Mouse (Mus musculus) kidney, postnatal 0 days (tissue): ENCODE data around the gene Cep68. TPM values are rescaled to one million over a fixed set of nuclear protein-coding genes. Genes with fewer than 3 reads are reported as not detected.

ENCODE experiments used
- ATAC-seq: fragments of 200-750 bp; cut with Nextera tagmentation; replicated peaks from 2 replicates; pipeline ENCODE4 v1.8.0; 2017; ENCODE audit warnings: low read depth, moderate number of reproducible peaks, moderate TSS enrichment, moderate library complexity; ENCODE audit not compliant: low FRiP score
- DNase-seq: peaks from one replicate; pipeline ENCODE4 v3.0.0-alpha.2; 2016; ENCODE audit warnings: low spot score
- H3K27ac ChIP-seq: fragments of 300-500 bp; sonication (generic); 2 replicates; pipeline ENCODE4 v1.5.1; 2014; ENCODE audit warnings: mild to moderate bottlenecking
- H3K27me3 ChIP-seq: fragments of 300-500 bp; sonication (generic); 2 replicates; pipeline ENCODE4 v1.6.1; 2014; ENCODE audit warnings: low read length, mixed read lengths; ENCODE audit not compliant: insufficient read depth
- H3K36me3 ChIP-seq: fragments of 300-500 bp; sonication (generic); 2 replicates; pipeline ENCODE4 v1.6.1; 2014; ENCODE audit warnings: low read length, mixed read lengths; ENCODE audit not compliant: insufficient read depth
- H3K4me1 ChIP-seq: fragments of 300-500 bp; sonication (generic); replicated peaks from 2 replicates; pipeline ENCODE4 v1.6.1; 2014; ENCODE audit warnings: antibody characterized with exemption, low read length, mixed read lengths; ENCODE audit not compliant: insufficient read depth
- H3K4me2 ChIP-seq: fragments of 300-500 bp; sonication (generic); 2 replicates; pipeline ENCODE4 v1.6.1; 2014; ENCODE audit warnings: mild to moderate bottlenecking, low read length, moderate library complexity, mixed read lengths
- H3K4me3 ChIP-seq: fragments of 300-500 bp; sonication (generic); replicated peaks from 2 replicates; pipeline ENCODE4 v1.5.1; 2014; ENCODE audit warnings: low read depth, low read length
- H3K9ac ChIP-seq: fragments of 300-500 bp; sonication (generic); 2 replicates; pipeline ENCODE4 v1.6.1; 2014; ENCODE audit warnings: low read depth, low read length
- H3K9me3 ChIP-seq: fragments of 300-500 bp; sonication (generic); replicated peaks from 2 replicates; pipeline ENCODE4 v1.6.1; 2016; ENCODE audit warnings: low read length, inconsistent platforms, mixed read lengths
- CTCF ChIP-seq: IDR thresholded peaks from 2 replicates; pipeline ENCODE4 v1.5.1; 2016; ENCODE audit warnings: antibody characterized with exemption, low read depth, mild to moderate bottlenecking, moderate library complexity
- WGBS: fragments of 180-500 bp; shearing (Covaris S2); extraction: QIAGEN DNeasy Blood & Tissue Kit; methylation state at CpG from one replicate; pipeline ENCODE4 v1.1.7; 2014; 5-methylcytosine and 5-hydroxymethylcytosine counted together
- polyA plus RNA-seq: library from polyadenylated mRNA; unstranded; fragments of >200 nt; fragmentation: Nextera tagmentation; extraction: Ambion mirVana; gene quantifications from 2 replicates; pipeline ENCODE4 v1.2.1, GENCODE M21; 2015

Cep68 gene
- polyA plus RNA-seq, 1 experiment from 2014 or later: 22.5 TPM

DNA sequence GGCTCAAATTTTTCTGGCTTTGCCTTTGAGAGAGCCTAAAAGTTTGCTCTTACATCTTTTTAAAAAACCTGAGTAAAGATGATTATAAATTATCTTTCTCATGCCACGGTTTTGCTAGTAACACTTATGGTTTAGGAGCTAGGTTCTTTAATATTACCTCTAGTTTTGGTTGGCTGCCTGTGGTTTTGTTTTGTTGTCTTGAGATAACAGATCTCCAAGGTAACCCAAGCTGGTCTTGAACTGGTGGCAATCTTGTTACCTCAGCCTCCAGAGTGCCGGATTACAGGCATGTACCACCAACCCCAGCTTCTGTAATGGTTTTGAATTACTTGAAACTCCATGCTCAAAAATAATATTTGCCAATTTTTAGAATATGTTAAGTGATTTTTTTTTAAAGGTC is 37.4 kb downstream of the Cep68 start:
- Histone ChIP-seq H3K9ac (no peak overlapping the region), H3K27ac (no peak overlapping the region), H3K27me3 (no peaks in the 10 kb centered on the region), H3K4me3 (no peak overlapping the region), H3K9me3 (no peaks in the 10 kb centered on the region), H3K36me3 (0 out of 2 replicates have a peak, but pooled peaks cover 1% of the 10 kb centered on the region), H3K4me1 (0 out of 2 replicates have a peak, but pooled peaks cover 22% of the 10 kb centered on the region), H3K4me2 (no peak overlapping the region)
- no peak for ATAC-seq
- DNase-seq: no peak
- WGBS: 60% methylated on average over 2 of the region's 2 CpGs
- TF ChIP-seq CTCF: no peak

DNA sequence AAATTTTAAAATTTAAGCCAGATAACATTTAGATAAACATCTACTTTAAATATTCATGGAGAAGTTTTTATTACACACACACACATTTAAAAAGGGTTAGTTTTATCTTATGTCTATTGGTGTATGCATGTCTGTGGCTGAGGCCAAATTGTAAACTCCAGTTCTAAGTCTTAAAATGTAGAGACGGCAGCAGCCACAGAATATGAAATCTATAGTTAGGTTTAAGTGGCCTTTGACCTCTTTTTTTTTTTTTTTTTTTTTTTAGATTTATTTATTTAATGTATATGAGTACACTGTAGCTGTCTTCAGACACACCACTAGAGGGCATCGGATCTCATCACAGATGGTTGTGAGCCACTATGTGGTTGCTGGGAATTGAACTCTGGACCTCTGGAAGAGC is 41.6 kb downstream of the Cep68 start:
- Histone ChIP-seq H3K4me2 (no peak overlapping the region), H3K27me3 (no peaks in the 10 kb centered on the region), H3K9ac (no peak overlapping the region), H3K9me3 (no peaks in the 10 kb centered on the region), H3K36me3 (no peaks in the 10 kb centered on the region), H3K27ac (no peak overlapping the region), H3K4me3 (no peak overlapping the region), H3K4me1 (peaks cover 47% of the 10 kb centered on the region)
- peak; percentile 24; the same call in 1 of the 2 replicates for TF ChIP-seq CTCF
- DNase-seq (no peak), ATAC-seq (no peak)
- WGBS: 68% methylated on average over 2 of the region's 2 CpGs

DNA sequence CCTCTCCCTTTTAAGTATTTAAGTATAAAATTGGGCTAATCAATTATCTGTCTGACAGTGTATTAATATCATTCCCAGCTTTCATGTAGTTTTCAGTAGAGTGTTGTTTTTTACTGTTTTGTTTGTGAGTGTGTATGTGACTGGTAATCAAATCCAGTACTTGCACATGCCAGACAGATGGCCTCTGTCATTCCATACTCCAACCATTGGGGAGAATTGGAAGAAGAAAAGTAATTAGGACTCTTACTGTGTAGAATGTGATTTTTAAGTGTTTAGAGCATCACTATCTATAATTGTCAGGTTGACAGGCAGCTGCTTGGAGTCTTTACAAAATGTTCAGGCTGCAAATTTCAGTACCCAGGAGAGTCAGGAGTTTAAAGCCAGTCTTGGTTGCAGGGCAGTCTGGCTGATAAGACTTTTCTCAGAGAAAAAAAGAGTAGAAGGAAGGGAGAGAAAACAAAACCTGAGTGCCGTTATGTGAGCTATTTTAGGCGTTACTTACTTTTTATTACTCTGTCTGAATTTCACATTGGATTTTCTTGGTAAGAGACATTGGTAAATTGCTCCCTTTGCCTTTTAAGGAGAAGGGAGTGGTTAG is 42.5 kb downstream of the Cep68 start:
- Histone ChIP-seq H3K27me3 (no peaks in the 10 kb centered on the region), H3K4me2 (no peak overlapping the region), H3K36me3 (no peaks in the 10 kb centered on the region), H3K27ac (no peak overlapping the region), H3K4me1 (peaks cover 49% of the 10 kb centered on the region), H3K9ac (no peak overlapping the region), H3K4me3 (no peak overlapping the region), H3K9me3 (no peaks in the 10 kb centered on the region)
- no peak for TF ChIP-seq CTCF
- DNase-seq (peak; percentile 3), ATAC-seq (no peak)
- 19% methylated on average over 2 of the region's 2 CpGs for WGBS

DNA sequence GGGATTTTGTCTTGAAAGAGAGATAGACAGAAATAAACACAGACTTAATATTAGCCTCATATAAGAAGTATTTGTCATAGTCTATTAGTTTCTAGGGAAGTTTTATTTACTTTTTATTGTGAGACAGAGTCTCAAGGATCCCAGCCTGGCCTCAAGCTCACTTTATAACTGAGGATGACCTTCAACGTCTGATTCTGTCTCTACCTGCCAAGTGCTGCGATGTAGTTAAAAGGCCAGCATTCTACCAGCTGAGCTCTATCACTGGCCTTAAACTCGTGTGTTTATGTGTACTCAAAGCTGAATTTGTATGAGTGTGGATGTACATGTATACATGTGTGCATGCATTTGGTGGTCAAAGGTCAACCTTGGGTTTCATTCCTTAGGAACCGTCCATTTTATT is 43.7 kb downstream of the Cep68 start:
- DNase-seq: no peak
- Histone ChIP-seq H3K36me3 (no peaks in the 10 kb centered on the region), H3K9ac (no peak overlapping the region), H3K27me3 (no peaks in the 10 kb centered on the region), H3K4me3 (no peak overlapping the region), H3K4me1 (peaks cover 41% of the 10 kb centered on the region), H3K4me2 (no peak overlapping the region), H3K9me3 (no peaks in the 10 kb centered on the region), H3K27ac (no peak overlapping the region)
- no peak for ATAC-seq
- no peak for TF ChIP-seq CTCF
- 61% methylated on average over 4 of the region's 4 CpGs for WGBS

DNA sequence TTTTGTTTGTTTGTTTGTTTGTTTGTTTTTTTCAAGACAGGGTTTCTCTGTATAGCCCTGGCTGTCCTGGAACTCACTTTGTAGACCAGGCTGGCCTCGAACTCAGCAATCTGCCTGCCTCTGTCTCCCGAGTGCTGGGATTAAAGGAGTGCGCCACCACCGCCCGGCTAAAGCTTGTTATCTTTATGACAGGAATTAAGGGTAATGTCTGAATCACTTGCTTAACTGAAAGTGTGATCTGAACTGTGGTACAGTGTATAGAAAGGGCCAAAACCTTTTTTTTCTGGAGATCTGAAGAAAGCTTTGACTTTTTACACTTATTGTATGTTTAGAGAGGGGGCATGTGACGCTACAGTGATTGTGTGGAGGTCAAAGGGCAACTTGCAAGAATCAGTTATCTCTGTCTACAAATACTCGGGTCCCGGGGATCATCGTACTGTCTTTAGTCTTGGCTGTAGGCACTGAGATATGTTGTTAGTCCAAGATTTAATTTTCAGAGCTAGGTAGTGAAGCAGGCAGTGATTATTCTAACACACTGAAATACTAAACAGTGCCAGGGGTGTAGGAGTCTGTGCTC is 44.3 kb downstream of the Cep68 start:
- peaks cover 36% of the 10 kb centered on the region for H3K4me1 ChIP-seq
- H3K9ac ChIP-seq: no peak overlapping the region
- no peaks in the 10 kb centered on the region for H3K27me3 ChIP-seq
- ATAC-seq (no peak), DNase-seq (no peak)
- H3K4me3 ChIP-seq: no peak overlapping the region
- H3K9me3 ChIP-seq: no peaks in the 10 kb centered on the region
- H3K36me3 ChIP-seq: no peaks in the 10 kb centered on the region
- H3K27ac ChIP-seq: no peak overlapping the region
- no peak for TF ChIP-seq CTCF
- no peak overlapping the region for H3K4me2 ChIP-seq
- WGBS: 62% methylated on average over 9 of the region's 9 CpGs

DNA sequence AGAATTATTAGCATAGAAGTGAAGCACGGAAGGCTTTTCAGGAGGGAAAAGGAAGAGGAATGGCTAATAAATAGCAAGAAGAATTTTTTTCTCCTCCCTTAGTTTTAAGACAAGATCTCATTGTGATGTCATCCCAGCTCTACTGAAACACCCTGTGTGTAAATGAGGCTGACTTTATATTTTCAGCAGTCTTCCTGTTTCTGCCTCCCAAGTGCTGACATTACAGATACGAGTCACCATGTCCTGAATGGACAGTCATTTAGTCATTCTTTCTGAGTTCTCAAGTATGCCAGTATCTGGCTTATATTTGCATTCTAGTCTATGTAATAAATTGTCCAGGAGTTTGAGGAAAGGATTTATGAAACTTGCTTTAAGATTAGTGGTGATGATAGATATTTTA is 44.9 kb downstream of the Cep68 start:
- TF ChIP-seq CTCF: no peak
- Histone ChIP-seq H3K4me1 (peaks cover 35% of the 10 kb centered on the region), H3K27ac (no peak overlapping the region), H3K9me3 (no peaks in the 10 kb centered on the region), H3K27me3 (no peaks in the 10 kb centered on the region), H3K4me3 (no peak overlapping the region), H3K4me2 (peak overlapping the region; percentile 14), H3K36me3 (no peaks in the 10 kb centered on the region), H3K9ac (no peak overlapping the region)
- no peak for ATAC-seq
- no peak for DNase-seq
- WGBS: 35% methylated on average over 2 of the region's 2 CpGs
